ENCODE assay signal across 8 mouse cellular contexts in the genomic region with DNA sequence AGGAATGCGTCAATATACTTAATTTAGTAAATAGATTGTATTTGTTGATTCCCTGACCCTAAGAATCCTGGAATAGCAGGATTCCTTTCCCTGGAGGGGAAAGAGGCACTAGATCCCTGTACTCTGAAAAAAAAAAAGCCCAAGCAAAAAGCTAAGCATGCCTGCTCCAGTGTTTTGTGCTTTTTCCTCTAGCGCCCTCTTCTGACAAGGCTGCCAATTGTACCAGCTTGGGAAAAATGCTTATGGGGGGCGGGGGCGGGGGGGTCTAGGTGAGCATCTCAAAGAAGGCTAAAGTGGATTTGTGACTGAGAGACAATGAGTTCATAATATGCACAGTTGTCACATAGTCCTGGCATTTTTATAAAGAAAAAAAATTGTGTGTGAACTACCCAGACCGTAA. TPM values are rescaled to one million over a fixed set of nuclear protein-coding genes. Genes with fewer than 3 reads are reported as not detected.
DNase-seq lines count a peak whose midpoint lies in the region; ATAC-seq and TF ChIP-seq lines count a peak whose summit lies in the region.
"Had no signal": no experiment of that assay in that cellular context is flagged by ENCODE, and none has a peak within 500 bp of the region (broad histone marks: within the 10 kb centered on the region; RNA-seq: fewer than 3 reads in every experiment).

No protein-coding gene starts in this region.

- no peaks in the 10 kb centered on the region for H3K79me2 ChIP-seq in C2C12 (ENCODE audit: control insufficient read depth, insufficient read depth)

- peak; percentile 65 for DNase-seq in kidney, postnatal 0 days (ENCODE audit: low spot score)
- peak; percentile 33 for DNase-seq in Muller cell, postnatal 12 days (ENCODE audit: inconsistent ontology term)
- DNase-seq in lung, postnatal 10 days, result peak; percentile 62
- no peak for DNase-seq in testis, postnatal 14 days (ENCODE audit: low spot score)
- no peak for DNase-seq in left cerebral cortex, adult 9 months (ENCODE audit: low spot score in 2 of 2)

- ATAC-seq in kidney, postnatal 0 days (replicated peaks; ENCODE audit: low FRiP score, low read depth), result no peak
- no peak for ATAC-seq in kidney, embryonic 15.5 days (replicated peaks; ENCODE audit: low FRiP score)

- H3K4me3 ChIP-seq in kidney, postnatal 0 days (replicated peaks; ENCODE audit: low read depth, low read length), result no peak overlapping the region
- H3K4me3 ChIP-seq in kidney, embryonic 15.5 days (replicated peaks), result no peak overlapping the region
- no peak overlapping the region for H3K4me3 ChIP-seq in C2C12 (ENCODE audit: insufficient read depth, poor library complexity, severe bottlenecking)
- H3K4me3 ChIP-seq: hindbrain, embryonic 15.5 days had no signal

- H3K9me3 ChIP-seq in kidney, postnatal 0 days (replicated peaks; ENCODE audit: low read length), result no peaks in the 10 kb centered on the region
- H3K9me3 ChIP-seq in kidney, embryonic 15.5 days (replicated peaks), result no peaks in the 10 kb centered on the region
- H3K9me3 ChIP-seq: hindbrain, embryonic 15.5 days had no signal

- peak; percentile 69 for TF ChIP-seq CTCF in kidney, postnatal 0 days (IDR thresholded peaks at IDR 0.05; ENCODE audit: low read depth)
- TF ChIP-seq CTCF in C2C12 (IDR thresholded peaks at IDR 0.05; ENCODE audit: control insufficient read depth, insufficient read depth, insufficient read length), result peak; percentile 34

- no peak overlapping the region for H3K9ac ChIP-seq in kidney, postnatal 0 days (ENCODE audit: low read depth, low read length)
- no peak overlapping the region for H3K9ac ChIP-seq in kidney, embryonic 15.5 days
- H3K9ac ChIP-seq: hindbrain, embryonic 15.5 days had no signal

- H3K27me3 ChIP-seq in kidney, postnatal 0 days (ENCODE audit: insufficient read depth, low read length), result no peaks in the 10 kb centered on the region
- no peaks in the 10 kb centered on the region for H3K27me3 ChIP-seq in kidney, embryonic 15.5 days
- no peaks in the 10 kb centered on the region for H3K27me3 ChIP-seq in C2C12 (ENCODE audit: control insufficient read depth, insufficient read depth, insufficient read length)
- H3K27me3 ChIP-seq: hindbrain, embryonic 15.5 days had no signal

- 43% methylated on average over 5 of the region's 5 CpGs for WGBS in kidney, postnatal 0 days
- 36% methylated on average over 5 of the region's 5 CpGs for WGBS in kidney, embryonic 15.5 days

- no peak overlapping the region for H3K4me2 ChIP-seq in kidney, postnatal 0 days (ENCODE audit: low read length)
- no peak overlapping the region for H3K4me2 ChIP-seq in kidney, embryonic 15.5 days
- H3K4me2 ChIP-seq: hindbrain, embryonic 15.5 days had no signal

- H3K79me3 ChIP-seq in C2C12 (ENCODE audit: low read depth), result no peaks in the 10 kb centered on the region

- H3ac ChIP-seq in C2C12 (ENCODE audit: control insufficient read depth, insufficient read length, low read depth), result no peak overlapping the region

- no peaks in the 10 kb centered on the region for H3K4me1 ChIP-seq in kidney, postnatal 0 days (replicated peaks; ENCODE audit: insufficient read depth, low read length)
- H3K4me1 ChIP-seq in kidney, embryonic 15.5 days, result peaks cover 3% of the 10 kb centered on the region; the same call in 1 of the 2 replicates
- H3K4me1 ChIP-seq: hindbrain, embryonic 15.5 days had no signal

- H3K27ac ChIP-seq in kidney, postnatal 0 days, result no peak overlapping the region
- no peak overlapping the region for H3K27ac ChIP-seq in kidney, embryonic 15.5 days
- H3K27ac ChIP-seq: hindbrain, embryonic 15.5 days had no signal

- peaks cover 17% of the 10 kb centered on the region; the same call in 1 of the 2 replicates for H3K36me3 ChIP-seq in kidney, postnatal 0 days (ENCODE audit: insufficient read depth, low read length)
- H3K36me3 ChIP-seq in kidney, embryonic 15.5 days, result peaks cover 13% of the 10 kb centered on the region
- no peaks in the 10 kb centered on the region for H3K36me3 ChIP-seq in C2C12 (ENCODE audit: control insufficient read depth, insufficient read depth)

TF ChIP-seq in C2C12, 6 proteins besides CTCF, POLR2A, EP300 and RAD21:
- TF ChIP-seq MYOG (IDR thresholded peaks at IDR 0.05; ENCODE audit: control insufficient read depth, extremely low read depth, insufficient read length), result no peak
- no peak for TF ChIP-seq FOSL1 (IDR thresholded peaks at IDR 0.05; ENCODE audit: insufficient read depth, low read length, poor library complexity, severe bottlenecking)
- no peak for TF ChIP-seq MYOD1 (IDR thresholded peaks at IDR 0.05; ENCODE audit: control insufficient read depth, insufficient read length, low read depth)

RNA-seq across cellular contexts. Expression of gene Rbm4b, which starts 12.8 kb away (rescaled TPM):
- polyA plus RNA-seq in kidney, postnatal 0 days (2015; fragmentation: Nextera tagmentation; extraction: Ambion mirVana), result 44.9 and 47.2 TPM in 2 replicates
- 75.2 and 75.5 TPM in 2 replicates for polyA plus RNA-seq in kidney, embryonic 15.5 days (2015; fragmentation: Nextera tagmentation; extraction: Ambion mirVana)
- 8.8 TPM for polyA plus RNA-seq in C2C12 (2012; fragmentation: generic; extraction: Trizol)

RNA-seq across cellular contexts. Expression of gene Sptbn2, which starts 32.6 kb away (rescaled TPM):
- polyA plus RNA-seq in kidney, postnatal 0 days (2015; fragmentation: Nextera tagmentation; extraction: Ambion mirVana), result 2.6 and 3.0 TPM in 2 replicates
- polyA plus RNA-seq in kidney, embryonic 15.5 days (2015; fragmentation: Nextera tagmentation; extraction: Ambion mirVana), result 2.7 and 2.9 TPM in 2 replicates
- 0.15 TPM for polyA plus RNA-seq in C2C12 (2012; fragmentation: generic; extraction: Trizol)

RNA-seq across cellular contexts. Expression of gene Gm960, which starts 45.1 kb away (rescaled TPM):
- 2.5 and 3.2 TPM in 2 replicates for polyA plus RNA-seq in kidney, postnatal 0 days (2015; fragmentation: Nextera tagmentation; extraction: Ambion mirVana)
- polyA plus RNA-seq in kidney, embryonic 15.5 days (2015; fragmentation: Nextera tagmentation; extraction: Ambion mirVana), result 2.0 and 3.4 TPM in 2 replicates
- 0.96 TPM for polyA plus RNA-seq in C2C12 (2012; fragmentation: generic; extraction: Trizol)

RNA-seq across cellular contexts. Expression of gene Rbm4, which starts 50.2 kb away (rescaled TPM):
- 39.2 and 40.8 TPM in 2 replicates for polyA plus RNA-seq in kidney, postnatal 0 days (2015; fragmentation: Nextera tagmentation; extraction: Ambion mirVana)
- polyA plus RNA-seq in kidney, embryonic 15.5 days (2015; fragmentation: Nextera tagmentation; extraction: Ambion mirVana), result 66.1 and 67.6 TPM in 2 replicates
- 43.8 TPM for polyA plus RNA-seq in C2C12 (2012; fragmentation: generic; extraction: Trizol)

Comparison
In these comparisons a context has a peak if more than half of its experiments do, and no peak if none do; other contexts are left out.
1. DNase-seq: peak in kidney, postnatal 0 days (single experiment), Muller cell, postnatal 12 days (single experiment) and lung, postnatal 10 days (single experiment); none in testis, postnatal 14 days (single experiment) and left cerebral cortex, adult 9 months (0 of 2).